Mouse (Mus musculus) spleen, adult 2 months (tissue): ENCODE measurements around the gene Olfr1126.

ENCODE experiments used
- CTCF ChIP-seq: fragments of 200-500 bp; IDR thresholded peaks from 2 replicates; pipeline ENCODE4 v1.5.1; 2011; ENCODE audit warnings: mild to moderate bottlenecking, inconsistent platforms; ENCODE audit not compliant: insufficient read depth, insufficient read length, insufficient replicate concordance; ENCODE audit errors: extremely low read depth
- POLR2A ChIP-seq: fragments of 200-500 bp; IDR thresholded peaks from 2 replicates; pipeline ENCODE4 v1.6.1; 2011; ENCODE audit warnings: low read depth, low read length, inconsistent platforms

- no peak for TF ChIP-seq CTCF
- no peak for TF ChIP-seq POLR2A
Measured at GRCm38 (mm10) chr2:87461769-87462168, 8.0 kb downstream of the Olfr1126 start.
